In the genomic region with DNA sequence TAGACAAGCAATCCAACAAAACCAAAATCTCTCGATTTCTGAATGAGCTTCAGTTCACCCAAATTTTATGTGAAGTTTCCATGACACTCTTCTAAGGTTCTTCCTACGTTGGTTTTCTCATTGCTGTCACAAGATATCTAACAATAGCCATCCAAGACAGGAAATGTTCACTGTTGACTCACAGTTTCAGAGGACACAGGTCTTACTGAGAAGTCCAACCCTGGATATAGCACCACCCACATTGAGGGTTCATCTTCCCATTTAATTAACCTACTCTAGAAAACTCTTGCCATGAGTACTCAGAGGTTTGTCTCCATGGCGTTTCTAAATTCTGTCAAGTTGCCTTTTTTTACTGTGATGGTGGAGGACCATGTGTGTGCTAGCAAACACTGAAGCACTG, we compare ENCODE assay signal across 22 mouse cellular contexts.
DNase-seq lines count a peak whose midpoint lies in the region; ATAC-seq and TF ChIP-seq lines count a peak whose summit lies in the region.
"Had no signal": no experiment of that assay in that cellular context is flagged by ENCODE, and none has a peak within 500 bp of the region (broad histone marks: within the 10 kb centered on the region; RNA-seq: fewer than 3 reads in every experiment).

No protein-coding gene starts in this region.

- no peaks in the 10 kb centered on the region for H3K9me3 ChIP-seq in neural tube, embryonic 15.5 days (replicated peaks)
- no peaks in the 10 kb centered on the region for H3K9me3 ChIP-seq in liver, postnatal 0 days (ENCODE audit: low read length)

- WGBS in neural tube, embryonic 15.5 days, result 85% methylated on average over 3 of the region's 3 CpGs
- 52% methylated on average over 3 of the region's 3 CpGs for WGBS in liver, postnatal 0 days (ENCODE audit: insufficient replicate concordance)

- no peak overlapping the region for H3K27ac ChIP-seq in neural tube, embryonic 15.5 days (replicated peaks)
- no peak overlapping the region for H3K27ac ChIP-seq in liver, postnatal 0 days (ENCODE audit: low read depth)

- no peak for TF ChIP-seq CTCF in liver, postnatal 0 days (IDR thresholded peaks at IDR 0.05; ENCODE audit: low read depth)

- DNase-seq in frontal cortex, postnatal 10 days (ENCODE audit: low spot score in 2 of 2), result no peak
- peak; percentile 41 for DNase-seq in brain, adult 2 months (ENCODE audit: low read depth, low spot score)
- DNase-seq in telencephalon, adult 2 months (ENCODE audit: low read depth, low spot score), result peak; percentile 28
- no peak for DNase-seq in liver, postnatal 0 days
- DNase-seq: adrenal gland, adult 2 months; adrenal gland, adult 8-10 months; adrenal gland, postnatal 10 days; adrenal gland, postnatal 14 days; adrenal gland, postnatal 25 days; adrenal gland, postnatal 36 days; B cell, adult 2 months; cerebellum, adult 11 months; cerebellum, adult 11-12 months; cerebellum, adult 18-20 months; cerebellum, adult 2 months had no signal

- no peaks in the 10 kb centered on the region for H3K4me1 ChIP-seq in neural tube, embryonic 15.5 days
- no peaks in the 10 kb centered on the region for H3K4me1 ChIP-seq in liver, postnatal 0 days (ENCODE audit: insufficient read depth)

- no peak overlapping the region for H3K9ac ChIP-seq in neural tube, embryonic 15.5 days (replicated peaks)
- H3K9ac ChIP-seq in liver, postnatal 0 days (replicated peaks), result no peak overlapping the region

- H3K27me3 ChIP-seq in neural tube, embryonic 15.5 days (replicated peaks), result no peaks in the 10 kb centered on the region
- no peaks in the 10 kb centered on the region for H3K27me3 ChIP-seq in liver, postnatal 0 days (ENCODE audit: insufficient read depth, low read length)
- H3K27me3 ChIP-seq: CH12.LX had no signal

- H3K36me3 ChIP-seq in neural tube, embryonic 15.5 days, result no peaks in the 10 kb centered on the region
- H3K36me3 ChIP-seq in liver, postnatal 0 days (replicated peaks; ENCODE audit: insufficient read depth, low read length), result no peaks in the 10 kb centered on the region
- H3K36me3 ChIP-seq: G1E had no signal

- no peak overlapping the region for H3K4me3 ChIP-seq in neural tube, embryonic 15.5 days (replicated peaks)
- no peak overlapping the region for H3K4me3 ChIP-seq in liver, postnatal 0 days (ENCODE audit: low read depth, low read length)

- no peak overlapping the region for H3K4me2 ChIP-seq in neural tube, embryonic 15.5 days
- no peak overlapping the region for H3K4me2 ChIP-seq in liver, postnatal 0 days (ENCODE audit: low read depth, low read length)

- TF ChIP-seq EP300 in liver, postnatal 0 days (IDR thresholded peaks at IDR 0.05; ENCODE audit: low read depth), result no peak

- peak; percentile 51; the same call in 1 of the 2 replicates for ATAC-seq in frontal cortex, adult (ENCODE audit: low TSS enrichment)
- ATAC-seq in neural tube, embryonic 15.5 days (ENCODE audit: low FRiP score), result no peak
- ATAC-seq in liver, postnatal 0 days, result no peak
- ATAC-seq: activated CD4-positive, CD25-positive, alpha-beta regulatory T cell, adult 4 months; CD4-positive, CD25-positive, alpha-beta regulatory T cell, adult 4 months; Patski had no signal

Comparison
In these comparisons a context has a peak if more than half of its experiments do, and no peak if none do; other contexts are left out.
1. DNase-seq: peak in brain, adult 2 months (single experiment) and telencephalon, adult 2 months (single experiment); none in frontal cortex, postnatal 10 days (0 of 2) and liver, postnatal 0 days (single experiment).